Mouse (Mus musculus) MEL (cell line): ENCODE measurements around the gene Aspg.

Experiments
- CTCF ChIP-seq, 3 experiments: IDR thresholded peaks in 2 of 3; conservative IDR thresholded peaks in 1 of 3; 2 replicates each; pipeline ENCODE4 v1.5.1; 2011 to 2012; ENCODE audit warnings: low read length in 3 of 3, low read depth in 2 of 3, mild to moderate bottlenecking in 2 of 3, improper control_type of control experiment in 1 of 3, inconsistent platforms in 1 of 3, mixed read lengths in 1 of 3, moderate library complexity in 1 of 3; ENCODE audit not compliant: control insufficient read depth in 1 of 3, insufficient read depth in 1 of 3, poor library complexity in 1 of 3, severe bottlenecking in 1 of 3
- MXI1 ChIP-seq: IDR thresholded peaks from 2 replicates; pipeline ENCODE4 v1.6.1; 2011; ENCODE audit warnings: mild to moderate bottlenecking, low read depth, low read length, improper control_type of control experiment
- POLR2A ChIP-seq, 2 experiments: IDR thresholded peaks; 2 replicates each; pipeline ENCODE4 v1.6.1; 2011 to 2012; ENCODE audit warnings: low read length in 2 of 2, mild to moderate bottlenecking in 2 of 2, control low read depth in 1 of 2, improper control_type of control experiment in 1 of 2, low read depth in 1 of 2, moderate library complexity in 1 of 2; ENCODE audit not compliant: control insufficient read depth in 1 of 2, insufficient read depth in 1 of 2, poor library complexity in 1 of 2
- TBP ChIP-seq: IDR thresholded peaks from 2 replicates; pipeline ENCODE4 v1.8.0; 2011; ENCODE audit warnings: low read depth, low read length, improper control_type of control experiment
- TCF12 ChIP-seq: IDR thresholded peaks from 2 replicates; pipeline ENCODE4 v1.6.1; 2014; ENCODE audit warnings: low read depth, mild to moderate bottlenecking, inconsistent platforms, low read length, improper control_type of control experiment, moderate library complexity
- USF1 ChIP-seq: IDR thresholded peaks from 2 replicates; pipeline ENCODE4 v1.6.1; 2014; ENCODE audit warnings: low read depth, mild to moderate bottlenecking, inconsistent platforms, low read length, improper control_type of control experiment, moderate library complexity
- ZC3H11A ChIP-seq: IDR thresholded peaks from 2 replicates; pipeline ENCODE4 v1.6.1; 2012; ENCODE audit warnings: low read depth, mild to moderate bottlenecking, inconsistent platforms, low read length, improper control_type of control experiment
- ZMIZ1 ChIP-seq: IDR thresholded peaks from 2 replicates; pipeline ENCODE4 v1.6.1; 2012; ENCODE audit warnings: low read depth, mild to moderate bottlenecking, inconsistent platforms, low read length, improper control_type of control experiment, moderate library complexity
- ZNF384 ChIP-seq: IDR thresholded peaks from 2 replicates; pipeline ENCODE4 v1.6.1; 2012; ENCODE audit warnings: low read depth, mild to moderate bottlenecking, inconsistent platforms, low read length, improper control_type of control experiment

DNA sequence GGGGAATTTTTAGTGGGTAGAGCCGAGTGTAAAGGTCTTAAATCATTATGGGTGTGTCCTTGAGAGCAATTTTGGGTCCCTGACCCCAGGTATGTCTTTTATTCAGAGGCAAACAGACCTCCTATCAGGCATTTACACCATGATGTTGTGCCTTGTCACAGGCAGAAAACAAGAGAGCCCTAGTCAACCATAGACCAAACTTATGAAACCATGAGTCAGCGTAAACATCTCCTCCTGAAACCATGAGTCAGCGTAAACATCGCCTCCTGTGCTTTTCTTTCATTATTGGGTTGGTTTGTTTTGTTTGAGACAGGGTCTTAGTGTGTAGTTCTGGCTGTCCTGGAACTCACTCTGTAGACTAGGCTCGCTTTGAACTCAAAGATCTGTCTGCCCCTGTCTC, 3.3 kb upstream of the Aspg start:
- TF ChIP-seq ZC3H11A: no peak
- no peak for TF ChIP-seq TBP
- no peak for TF ChIP-seq USF1
- TF ChIP-seq POLR2A (IDR thresholded peaks at IDR 0.05; ENCODE audit: control insufficient read depth in 1 of 2, insufficient read depth in 1 of 2, low read depth in 1 of 2, low read length in 2 of 2, poor library complexity in 1 of 2): no peak
- TF ChIP-seq ZMIZ1: no peak
- no peak for TF ChIP-seq ZNF384
- no peak for TF ChIP-seq MXI1
- no peak for TF ChIP-seq TCF12
- no peak for TF ChIP-seq CTCF (IDR thresholded peaks at IDR 0.05 in 2 of 3, conservative IDR thresholded peaks at IDR 0.05 in 1 of 3; ENCODE audit: control insufficient read depth in 1 of 3, insufficient read depth in 1 of 3, low read depth in 2 of 3, low read length in 3 of 3, poor library complexity in 1 of 3, severe bottlenecking in 1 of 3)
